Mouse (Mus musculus) stomach, postnatal 0 days (tissue): ENCODE measurements around the gene Tex38.

Experiments
- CTCF ChIP-seq: IDR thresholded peaks from 2 replicates; pipeline ENCODE4 v1.5.1; 2016; ENCODE audit warnings: antibody characterized with exemption, low read depth, mild to moderate bottlenecking, moderate library complexity
- EP300 ChIP-seq: optimal IDR thresholded peaks from 2 replicates; pipeline ENCODE3; 2016; ENCODE audit warnings: antibody characterized with exemption

DNA sequence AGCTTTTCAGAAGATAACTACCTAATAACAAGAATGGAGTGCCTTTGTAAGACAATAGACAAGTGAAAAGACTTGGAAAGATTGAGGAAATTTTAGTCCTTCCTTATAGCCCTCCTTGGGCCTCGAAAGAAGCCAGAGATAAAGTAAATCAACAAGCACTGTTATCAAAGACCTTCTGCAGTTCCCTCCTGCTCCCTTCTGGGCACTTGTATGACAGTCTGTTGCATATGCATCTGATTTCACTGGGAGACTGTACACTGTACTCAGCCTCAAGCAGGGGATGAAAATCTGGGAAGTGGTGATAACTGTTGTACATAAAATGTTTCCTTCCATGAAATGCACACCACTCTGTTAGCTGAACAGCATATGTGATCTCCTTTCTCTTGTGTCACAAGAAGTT lies 31.5 kb downstream of the Tex38 start:
- TF ChIP-seq CTCF = no peak
- no peak for TF ChIP-seq EP300
